Mouse (Mus musculus) T-helper 17 cell (primary cell): ENCODE data around the gene Kcnq1.

Experiments used
- in situ Hi-C, 2 experiments: fragments of 300-600 bp; cut with MboI, MseI; formaldehyde crosslinking; loops; 1 replicate in 1 of 2; 2 replicates in 1 of 2; pipeline ENCODE4 v1.15.1; 2025; ENCODE audit warnings: high pct_unique_total_duplicates in 2 of 2

The Kcnq1 gene

GRCm38 (mm10) chr7:143083708-143084107 is 22.5 kb upstream of the Kcnq1 start:
- in situ Hi-C loops = no loop called here

GRCm38 (mm10) chr7:143086366-143086765 is 19.8 kb upstream of the Kcnq1 start:
- in situ Hi-C loops = no loop called here

GRCm38 (mm10) chr7:143087070-143087579 is 19.0 kb upstream of the Kcnq1 start:
- in situ Hi-C loops = no loop called here

GRCm38 (mm10) chr7:143093847-143094246 is 12.3 kb upstream of the Kcnq1 start:
- in situ Hi-C loops = no loop called here

- in situ Hi-C loops = no loop called here
These were observed 11.3 kb upstream of the Kcnq1 start, which contains the start of gene Trpm5 for GRCm38 (mm10) chr7:143094592-143095553. Gene Trpm5 (minus strand): TSS chr7:143094642.

GRCm38 (mm10) chr7:143095554-143095907 is 10.6 kb upstream of the Kcnq1 start:
- in situ Hi-C loops = no loop called here

- in situ Hi-C loops = no loop called here
These were observed 5.4 kb upstream of the Kcnq1 start for GRCm38 (mm10) chr7:143100759-143101158.

- in situ Hi-C loops = no loop called here
These were observed 784 bp upstream of the Kcnq1 start for GRCm38 (mm10) chr7:143105258-143105897.

- in situ Hi-C loops = no loop called here
These were observed 707 bp downstream of the Kcnq1 start for GRCm38 (mm10) chr7:143106672-143107465.

- in situ Hi-C loops = no loop called here
These were observed 2.0 kb downstream of the Kcnq1 start for GRCm38 (mm10) chr7:143108200-143108599.

GRCm38 (mm10) chr7:143108996-143109660 is 3.0 kb downstream of the Kcnq1 start:
- in situ Hi-C loops = no loop called here

- in situ Hi-C loops = no loop called here
These were observed 3.5 kb downstream of the Kcnq1 start for GRCm38 (mm10) chr7:143109696-143110095.

GRCm38 (mm10) chr7:143110803-143111202 is 4.6 kb downstream of the Kcnq1 start:
- in situ Hi-C loops = no loop called here

- in situ Hi-C loops = no loop called here
These were observed 5.6 kb downstream of the Kcnq1 start for GRCm38 (mm10) chr7:143111719-143112118.

GRCm38 (mm10) chr7:143112395-143112794 is 6.2 kb downstream of the Kcnq1 start:
- in situ Hi-C loops = no loop called here

GRCm38 (mm10) chr7:143114773-143115172 is 8.6 kb downstream of the Kcnq1 start:
- in situ Hi-C loops = no loop called here

- in situ Hi-C loops = no loop called here
These were observed 10.4 kb downstream of the Kcnq1 start for GRCm38 (mm10) chr7:143116521-143116920.

- in situ Hi-C loops = no loop called here
These were observed 13.2 kb downstream of the Kcnq1 start for GRCm38 (mm10) chr7:143119407-143119806.

GRCm38 (mm10) chr7:143119826-143120225 is 13.7 kb downstream of the Kcnq1 start:
- in situ Hi-C loops = loop anchor here in 1 of 2 experiments (10.0 kb wide), 1 partner anchor 925 kb away; the partner anchor contains the start of gene Gm10153

GRCm38 (mm10) chr7:143122191-143122590 is 16.0 kb downstream of the Kcnq1 start:
- in situ Hi-C loops = loop anchor here in 1 of 2 experiments (10.0 kb wide), 1 partner anchor 927 kb away; the partner anchor contains the start of gene Gm10153
